Mouse (Mus musculus) 3134 (cell line): ENCODE data around the gene Ccdc136.

Experiments
- DNase-seq: peaks from one replicate; pipeline ENCODE4 v3.0.0-alpha.2; 2011; ENCODE audit warnings: low spot score; ENCODE audit not compliant: insufficient read length; ENCODE audit errors: extremely low read depth

Gene Ccdc136

DNA sequence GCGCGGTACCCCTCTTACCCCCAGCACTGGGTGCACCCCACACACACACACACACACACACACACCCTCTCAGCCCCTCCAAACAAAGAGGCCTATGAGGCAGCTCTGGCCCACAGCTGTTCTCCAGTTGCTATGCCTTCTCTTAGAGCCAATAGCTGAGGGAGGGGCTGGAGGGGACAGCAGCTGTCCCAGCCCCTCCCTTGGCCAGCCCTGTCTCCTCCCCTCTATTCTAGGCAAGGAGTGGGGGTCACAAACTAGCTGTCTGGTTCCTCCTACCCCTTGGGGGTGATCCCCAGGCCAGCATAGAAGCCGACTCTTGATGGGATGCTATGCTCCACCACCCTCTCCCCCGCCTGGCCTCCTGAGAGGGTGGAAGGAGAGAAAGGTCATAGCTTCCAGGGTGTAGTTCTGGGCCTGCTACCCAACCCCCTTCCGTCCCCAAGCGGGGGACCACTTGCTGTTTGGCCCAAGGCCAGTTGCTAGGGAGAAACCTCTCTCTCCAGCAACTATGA lies 39.9 kb downstream of the Ccdc136 start:
- no peak for DNase-seq

DNA sequence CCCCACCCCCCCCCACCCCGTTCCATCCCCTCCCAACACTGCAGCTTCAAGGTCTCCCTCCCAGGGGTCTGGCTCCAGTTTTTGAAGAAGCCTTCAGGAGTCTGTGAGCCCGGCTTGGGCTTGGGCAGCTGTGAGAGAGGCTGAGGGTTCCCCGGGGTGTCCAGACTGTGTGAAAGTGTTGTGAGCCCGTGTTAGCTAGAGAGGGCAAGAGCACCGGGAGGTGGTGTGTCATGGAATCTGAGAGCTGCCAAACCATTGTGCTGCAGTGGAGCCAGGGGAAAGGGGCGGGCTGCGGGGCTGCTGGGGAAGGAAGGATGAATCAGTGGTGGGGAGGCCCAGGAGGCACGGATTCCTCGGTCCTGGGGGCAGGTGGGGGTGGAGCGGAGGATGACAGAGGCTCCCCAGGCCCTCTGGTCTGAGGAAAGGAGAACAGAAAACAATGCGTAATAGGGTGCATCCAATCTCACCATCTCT lies 40.4 kb downstream of the Ccdc136 start:
- DNase-seq = peak; percentile 80

- no peak for DNase-seq
Measured at GRCm38 (mm10) chr6:29439251-29439650, 43.1 kb downstream of the Ccdc136 start.

DNA sequence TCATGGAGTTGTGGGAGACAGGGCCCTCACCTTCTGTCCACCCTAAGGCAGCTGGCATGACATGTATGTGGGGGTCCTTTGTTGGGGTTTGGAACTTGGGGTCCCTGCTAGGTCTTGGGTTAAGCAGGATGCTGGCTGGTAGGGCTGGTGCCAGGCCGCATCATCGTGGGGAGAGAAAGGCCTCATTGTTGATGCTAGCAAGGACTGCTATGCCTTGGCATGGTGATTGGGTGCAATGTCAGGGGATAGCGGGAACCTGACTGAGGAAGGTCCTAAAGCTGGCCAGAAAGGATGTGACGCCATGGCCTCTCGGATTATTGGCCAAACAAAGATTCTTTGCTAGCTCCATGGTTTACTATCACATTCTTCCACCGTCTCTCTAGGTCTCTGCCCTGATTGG lies 43.7 kb downstream of the Ccdc136 start:
- DNase-seq = no peak

- no peak for DNase-seq
Measured at GRCm38 (mm10) chr6:29444773-29445172, 48.7 kb downstream of the Ccdc136 start.

DNA sequence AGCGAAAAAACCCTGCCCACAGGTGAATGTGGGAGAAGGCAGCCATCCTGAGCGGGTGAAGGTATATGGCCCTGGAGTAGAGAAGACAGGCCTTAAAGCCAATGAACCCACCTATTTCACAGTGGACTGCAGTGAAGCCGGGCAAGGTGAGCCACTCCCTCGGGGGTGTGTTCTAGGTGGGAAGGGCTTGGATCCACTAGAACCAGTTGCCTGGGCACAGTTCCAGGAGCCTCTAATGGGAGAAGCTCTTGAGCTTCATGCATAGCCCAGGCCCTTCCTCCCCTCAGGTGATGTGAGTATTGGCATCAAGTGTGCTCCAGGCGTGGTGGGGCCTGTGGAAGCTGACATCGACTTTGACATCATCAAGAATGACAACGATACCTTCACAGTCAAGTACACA lies 49.2 kb downstream of the Ccdc136 start:
- no peak for DNase-seq

- DNase-seq = no peak
Measured at GRCm38 (mm10) chr6:29449858-29450257, 53.7 kb downstream of the Ccdc136 start.

- no peak for DNase-seq
Measured at GRCm38 (mm10) chr6:29450667-29451066, 54.6 kb downstream of the Ccdc136 start.

DNA sequence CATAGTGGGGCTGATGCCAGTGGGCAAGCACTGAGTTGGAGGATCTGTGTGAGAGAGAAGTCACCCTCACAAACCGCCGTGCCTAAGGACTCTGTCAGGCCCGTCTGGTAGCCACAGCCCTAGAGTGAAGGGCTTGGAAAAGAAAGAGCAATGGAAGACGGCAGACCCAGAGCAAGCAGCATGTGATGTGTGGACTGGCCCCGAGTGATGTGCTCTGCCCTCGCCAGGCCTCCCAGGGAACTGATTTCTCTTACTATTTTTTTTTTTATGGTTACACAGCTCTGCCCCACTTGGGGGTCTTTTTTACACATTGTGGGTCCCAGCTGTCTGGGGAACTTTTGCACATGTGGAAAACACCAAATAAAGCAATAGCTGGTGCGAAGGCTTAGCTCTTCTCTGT lies 65.4 kb downstream of the Ccdc136 start:
- DNase-seq = no peak

DNA sequence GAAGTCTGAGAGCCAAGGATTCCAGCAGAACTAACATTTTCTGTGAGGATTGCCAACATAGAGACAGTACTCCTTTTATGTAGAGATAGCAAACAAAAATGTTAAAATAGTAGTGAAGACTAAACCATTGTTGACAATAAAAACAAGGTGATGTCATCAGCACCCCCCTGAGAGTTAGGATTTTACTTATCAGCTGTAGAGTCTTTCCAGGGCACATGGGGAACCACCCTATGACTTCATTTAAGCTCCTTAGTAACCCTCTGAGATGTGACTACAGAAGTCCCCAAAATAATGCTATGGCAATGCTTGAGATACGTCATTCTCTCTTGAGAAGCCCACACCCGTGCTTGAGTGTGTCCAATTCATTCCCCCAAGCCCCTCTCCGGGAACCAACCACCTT lies 67.3 kb downstream of the Ccdc136 start:
- DNase-seq = no peak

DNA sequence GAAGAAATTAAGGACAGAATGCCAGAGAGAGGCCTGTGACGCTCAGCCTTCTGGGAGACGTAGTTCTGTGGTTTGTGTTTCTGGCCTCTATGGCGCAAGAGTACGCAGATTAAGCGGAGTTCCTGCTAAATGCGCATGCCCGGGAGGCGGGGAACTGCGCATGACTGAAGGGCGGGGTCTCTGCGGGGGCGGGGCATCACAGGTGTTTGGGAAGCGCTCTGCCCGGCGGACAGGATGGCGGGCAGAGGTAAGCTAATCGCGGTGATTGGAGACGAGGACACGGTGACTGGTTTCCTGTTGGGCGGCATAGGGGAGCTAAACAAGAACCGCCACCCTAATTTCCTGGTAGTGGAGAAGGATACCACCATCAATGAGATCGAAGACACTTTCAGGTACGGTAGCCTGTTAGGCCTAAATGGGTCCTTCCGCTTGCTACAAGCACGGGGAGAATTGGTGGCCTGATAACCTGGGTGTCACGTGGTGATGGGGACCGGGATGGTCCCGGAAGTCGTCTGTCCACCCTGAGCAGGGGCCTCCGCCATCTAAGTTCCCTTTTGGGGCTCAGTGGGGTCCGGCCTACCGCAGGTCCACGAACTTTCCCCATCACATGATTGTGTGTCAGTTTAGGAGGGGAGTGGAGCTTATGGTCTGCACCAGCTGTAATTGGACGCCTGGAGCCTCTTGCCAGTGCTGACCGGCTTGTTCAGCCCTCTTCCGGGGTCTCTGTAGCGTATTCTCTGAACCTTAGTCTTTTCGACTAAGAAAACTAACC lies 71.7 kb downstream of the Ccdc136 start, which contains the start of gene Atp6v1f:
Gene Atp6v1f (plus strand): TSS at position 136 of the 772 bp plus-strand sequence.
- peak; percentile 91 for DNase-seq

- DNase-seq = no peak
Measured at GRCm38 (mm10) chr6:29468851-29469250, 72.7 kb downstream of the Ccdc136 start.

DNA sequence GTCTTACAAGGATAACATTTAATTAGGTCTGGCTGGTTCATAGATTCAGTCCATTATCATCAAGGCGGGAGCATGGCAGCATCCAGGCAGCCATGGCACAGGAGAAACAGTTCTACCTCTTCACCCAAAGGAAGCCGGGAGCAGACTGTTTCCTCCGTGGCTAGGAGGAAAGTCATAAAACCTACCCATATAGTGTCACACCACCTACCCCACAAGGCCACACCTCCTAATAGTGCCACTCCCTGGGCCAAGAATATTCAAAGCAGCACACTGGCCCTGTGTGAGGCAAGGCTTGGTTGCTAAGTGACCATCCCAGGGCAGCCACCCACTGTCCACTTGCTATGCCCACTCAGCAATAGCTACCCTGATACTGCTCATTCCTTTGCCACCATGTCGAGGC lies 75.0 kb downstream of the Ccdc136 start, which contains the start of gene Atp6v1fnb:
Gene Atp6v1fnb (plus strand): TSS at position 301 of the 400 bp plus-strand sequence.
- DNase-seq = no peak

GRCm38 (mm10) chr6:29473941-29474691 lies 78.0 kb downstream of the Ccdc136 start:
- DNase-seq = no peak

DNA sequence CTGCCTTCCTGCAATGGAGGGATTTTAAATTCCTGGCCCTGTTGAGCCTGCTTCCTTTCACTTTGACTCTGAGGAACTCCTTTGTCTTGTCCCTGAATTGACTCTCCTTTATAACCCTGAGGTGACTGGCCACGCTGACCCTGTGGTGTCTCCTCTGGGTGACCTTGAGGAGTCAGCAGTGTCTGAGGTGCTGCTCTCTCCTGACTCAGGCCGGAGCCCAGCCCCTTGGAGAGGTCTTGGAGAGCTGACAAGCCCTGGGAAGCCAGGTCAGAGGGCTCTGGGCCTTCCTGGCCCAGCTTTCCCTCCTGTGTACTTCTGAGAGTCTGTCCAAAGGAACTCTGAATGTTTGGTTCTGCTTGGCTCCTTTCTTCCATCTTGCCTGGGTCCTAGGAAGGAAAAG lies 78.6 kb downstream of the Ccdc136 start:
- DNase-seq = no peak
